Mouse (Mus musculus): Measurements from ENCODE around the gene Lrrc74b.
"Not testable (repeated sequence)": the region's sequence is repeated elsewhere in the genome, so short reads cannot be mapped to it uniquely, and the experiment has no call there.

Lrrc74b gene

GRCm38 (mm10) chr16:17561128-17561750 is at the start of gene Lrrc74b:
Gene Lrrc74b, minus strand, starts transcription at chr16:17561247.
- no peak for DNase-seq (ENCODE audit: low spot score in 2 of 2)

DNA sequence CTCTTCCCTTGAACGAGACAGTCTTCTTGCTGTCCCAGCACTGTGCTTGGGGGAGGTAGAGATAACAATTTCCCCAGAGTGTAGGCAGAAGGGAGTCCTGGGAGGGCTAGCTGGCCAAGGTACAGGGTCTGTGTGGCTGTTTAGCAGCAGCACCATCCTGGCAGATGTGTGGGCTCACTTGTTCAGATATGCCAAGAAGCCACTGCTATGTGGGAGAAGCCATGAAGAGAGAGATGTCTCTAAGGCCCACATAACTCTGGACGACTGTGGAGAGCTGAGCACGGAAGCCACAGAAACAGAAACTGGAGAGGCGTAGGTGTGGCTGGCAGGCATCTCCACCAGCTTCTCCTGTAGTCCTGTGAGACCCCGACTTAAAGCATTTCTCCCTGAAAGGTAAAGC is 44.6 kb upstream of the Lrrc74b start:
- DNase-seq (ENCODE audit: low spot score in 2 of 2), result no peak

GRCm38 (mm10) chr16:17604941-17605340 is 43.9 kb upstream of the Lrrc74b start:
- DNase-seq (ENCODE audit: low spot score in 2 of 2), result no peak

DNA sequence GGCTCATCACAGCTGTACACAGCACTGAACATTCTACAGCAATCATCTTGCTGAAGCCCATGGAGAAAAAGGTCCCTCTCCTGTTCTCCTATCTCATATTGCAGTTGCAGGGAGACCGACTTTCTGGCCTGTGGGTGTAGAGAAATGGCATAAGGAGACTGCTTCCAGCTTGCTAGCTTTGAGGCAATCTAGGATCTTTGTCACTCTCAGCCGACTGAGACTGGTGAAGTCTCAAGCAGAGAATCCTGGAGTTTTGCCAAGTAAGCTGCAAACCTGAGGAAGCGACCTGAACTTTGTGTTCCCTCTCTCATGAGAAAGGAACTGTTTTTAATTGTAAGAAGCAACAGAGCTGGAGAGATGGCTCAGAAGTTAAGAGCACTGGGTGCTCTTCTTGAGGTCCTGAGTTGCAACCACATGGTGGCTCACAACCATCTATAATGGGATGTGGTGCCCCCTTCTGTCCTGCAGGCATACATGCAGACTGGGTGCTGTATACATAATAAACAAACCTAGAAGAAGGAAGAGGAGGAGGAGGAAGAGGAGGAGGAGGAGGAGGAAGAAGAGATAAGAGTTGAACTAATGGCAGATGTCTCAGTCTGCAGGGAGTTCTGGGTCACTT is 40.0 kb upstream of the Lrrc74b start:
- DNase-seq (ENCODE audit: low spot score in 2 of 2), result no peak

- no peak for DNase-seq (ENCODE audit: low spot score in 2 of 2)
Measured at GRCm38 (mm10) chr16:17590731-17591130, 29.7 kb upstream of the Lrrc74b start.

DNA sequence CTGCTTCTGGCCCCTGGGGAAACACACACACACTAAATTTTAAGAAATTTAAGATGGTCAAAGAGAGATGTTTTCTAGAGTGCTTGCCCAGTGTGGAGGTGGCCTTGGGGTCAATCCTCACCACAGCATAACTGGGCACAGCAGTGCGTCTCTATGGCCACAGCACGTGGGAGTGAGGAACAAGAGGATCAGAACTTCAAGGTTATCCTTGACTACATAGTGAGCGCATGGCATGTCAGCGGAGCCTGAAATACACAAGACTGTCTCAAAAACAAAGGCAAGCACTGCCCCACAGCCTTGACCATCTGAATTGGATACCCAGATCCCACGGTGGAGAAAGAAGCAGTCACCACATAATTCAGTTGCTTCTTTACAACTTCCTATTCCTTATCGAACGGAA is 23.5 kb upstream of the Lrrc74b start:
- DNase-seq (ENCODE audit: low spot score in 2 of 2), result no peak

DNA sequence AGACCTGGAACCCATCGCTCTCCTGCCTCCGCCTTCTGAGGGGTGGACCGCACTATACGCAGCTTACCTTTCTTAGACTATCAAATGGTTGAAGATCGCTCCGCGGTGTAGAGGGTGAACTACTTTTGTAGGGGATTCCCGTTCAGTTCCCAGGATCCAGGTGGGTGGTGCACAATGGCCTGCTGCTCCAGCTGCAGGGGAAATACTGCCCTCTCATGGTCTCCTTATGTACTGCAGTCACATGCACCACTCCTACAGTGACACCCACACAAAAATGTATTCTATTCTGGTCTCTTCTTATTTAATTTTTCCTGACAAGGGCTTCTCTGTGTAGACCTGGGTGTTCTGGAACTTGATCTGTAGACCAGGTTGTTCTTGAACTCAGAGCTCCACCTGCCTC is 22.0 kb upstream of the Lrrc74b start, which contains the start of gene Slc7a4:
Gene Slc7a4 (minus strand): TSS at position 151 of the 400 bp plus-strand sequence.
- no peak for DNase-seq (ENCODE audit: low spot score in 2 of 2)

GRCm38 (mm10) chr16:17576825-17577215 is 15.8 kb upstream of the Lrrc74b start:
- DNase-seq (ENCODE audit: low spot score in 2 of 2), result no peak

DNA sequence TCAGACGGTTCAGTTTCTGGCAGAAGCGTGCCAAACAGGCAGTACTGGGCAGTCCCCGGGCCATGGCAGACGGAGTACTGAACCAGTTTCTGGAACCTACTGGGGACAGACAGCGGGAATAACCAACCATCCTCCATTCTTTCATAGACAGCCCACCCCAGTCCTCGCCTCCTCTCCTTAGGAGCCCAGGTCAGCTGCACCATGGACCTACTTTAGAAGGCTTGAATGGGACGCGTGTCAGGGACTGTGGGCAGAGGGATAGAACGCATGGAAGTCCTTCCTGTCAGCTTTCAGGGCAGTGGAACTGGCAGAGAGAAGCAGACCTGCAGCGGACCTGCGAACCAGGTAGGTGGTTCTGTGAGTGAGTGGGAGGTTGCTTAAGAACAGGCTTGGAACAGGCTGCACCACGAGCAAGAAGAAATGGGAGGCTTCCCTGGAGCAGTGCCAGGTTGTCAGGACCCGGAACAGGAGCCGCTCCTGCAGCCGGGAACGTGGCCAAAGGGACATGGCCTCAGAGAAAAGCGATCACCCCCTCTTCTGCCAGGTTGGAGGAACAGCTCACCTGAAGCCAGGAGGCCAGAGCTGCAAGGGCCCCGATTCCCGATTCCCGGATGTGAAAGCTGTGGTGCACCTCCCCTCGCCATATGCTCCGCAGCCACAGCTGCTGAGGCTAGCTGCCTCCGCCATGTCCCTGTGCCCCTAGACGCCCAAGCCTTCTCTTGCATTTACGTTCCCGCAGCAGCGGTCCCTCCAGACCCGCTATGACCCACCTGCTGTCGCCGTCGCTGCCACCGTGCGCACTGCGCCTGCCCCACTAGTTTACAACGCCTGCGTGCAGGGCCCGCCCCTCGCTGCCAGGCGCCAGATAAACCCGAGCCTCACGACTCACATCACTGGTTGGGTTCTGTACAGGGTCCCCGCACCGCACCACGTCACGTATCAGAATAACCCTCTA is 15.1 kb upstream of the Lrrc74b start:
- DNase-seq (ENCODE audit: low spot score in 2 of 2), result no peak

DNA sequence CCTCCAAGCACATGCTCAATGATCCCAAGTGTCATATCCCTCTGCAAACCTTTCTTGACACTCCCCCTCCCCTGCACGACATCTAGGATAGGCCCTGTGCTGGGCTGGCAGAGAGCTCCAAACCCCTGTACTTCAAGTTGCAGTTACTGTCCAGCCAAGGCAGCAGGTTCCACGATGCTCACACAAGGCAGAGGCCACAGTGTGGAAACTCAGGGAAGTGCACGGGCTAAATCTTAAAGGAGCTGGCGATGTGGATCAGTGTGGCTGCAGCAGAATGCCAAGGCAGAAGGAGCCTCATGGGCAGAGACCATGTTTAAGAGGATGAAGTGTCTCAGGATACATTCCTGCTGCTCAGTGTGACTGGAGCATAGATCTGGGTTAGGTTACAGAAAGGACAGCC is 5.1 kb upstream of the Lrrc74b start:
- no peak for DNase-seq (ENCODE audit: low spot score in 2 of 2)

- DNase-seq (ENCODE audit: low spot score in 2 of 2), result no peak
Measured at GRCm38 (mm10) chr16:17564771-17565170, 3.7 kb upstream of the Lrrc74b start.

DNA sequence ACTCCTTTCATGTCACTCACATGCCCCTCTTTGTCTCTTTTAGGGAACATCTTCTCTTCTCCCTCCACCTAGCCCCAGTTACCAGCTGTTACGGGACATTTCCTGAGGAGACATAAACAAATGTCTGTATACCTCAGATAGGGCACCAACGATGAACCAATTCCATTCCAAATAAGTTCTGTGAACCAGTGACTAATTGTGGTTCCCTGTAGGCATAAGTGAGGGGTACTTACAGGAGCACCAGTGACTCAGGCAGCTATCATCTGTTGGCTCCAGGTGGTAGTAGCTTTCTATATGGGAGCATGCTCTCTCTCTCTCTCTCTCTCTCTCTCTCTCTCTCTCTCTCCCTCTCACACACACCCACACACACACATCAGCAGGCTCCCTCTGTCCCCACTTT is 3.2 kb upstream of the Lrrc74b start:
- no peak for DNase-seq (ENCODE audit: low spot score in 2 of 2)

- no peak for DNase-seq (ENCODE audit: low spot score in 2 of 2)
Measured at GRCm38 (mm10) chr16:17563580-17563979, 2.5 kb upstream of the Lrrc74b start.

DNA sequence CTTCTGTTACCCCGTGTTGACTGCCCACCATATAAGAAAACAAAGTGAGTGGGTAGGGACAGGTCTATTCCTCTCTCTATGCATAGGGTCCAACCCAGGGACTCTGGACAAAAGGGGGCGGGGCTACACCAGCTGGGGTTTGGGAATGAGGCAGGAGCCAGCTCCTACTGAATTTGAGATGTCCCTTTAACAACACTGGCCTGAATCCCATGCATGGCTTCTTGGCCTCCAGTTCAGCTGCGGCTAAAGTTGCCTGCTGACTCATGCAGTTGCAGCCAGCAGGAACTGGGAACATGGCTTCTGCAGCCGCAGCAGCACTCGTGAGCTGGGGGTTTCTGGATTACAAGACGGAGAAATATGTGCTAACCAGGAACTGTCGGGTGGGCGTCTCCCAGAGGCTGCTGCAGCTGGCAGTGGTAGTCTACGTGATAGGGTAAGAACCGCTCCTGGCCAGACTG is 733 bp upstream of the Lrrc74b start, which contains the start of gene P2rx6:
Gene P2rx6 (plus strand): TSS at position 135 of the 458 bp plus-strand sequence.
- no peak for DNase-seq (ENCODE audit: low spot score in 2 of 2)

- no peak for DNase-seq (ENCODE audit: low spot score in 2 of 2)
Measured at GRCm38 (mm10) chr16:17559396-17560027, 1.5 kb downstream of the Lrrc74b start.

DNA sequence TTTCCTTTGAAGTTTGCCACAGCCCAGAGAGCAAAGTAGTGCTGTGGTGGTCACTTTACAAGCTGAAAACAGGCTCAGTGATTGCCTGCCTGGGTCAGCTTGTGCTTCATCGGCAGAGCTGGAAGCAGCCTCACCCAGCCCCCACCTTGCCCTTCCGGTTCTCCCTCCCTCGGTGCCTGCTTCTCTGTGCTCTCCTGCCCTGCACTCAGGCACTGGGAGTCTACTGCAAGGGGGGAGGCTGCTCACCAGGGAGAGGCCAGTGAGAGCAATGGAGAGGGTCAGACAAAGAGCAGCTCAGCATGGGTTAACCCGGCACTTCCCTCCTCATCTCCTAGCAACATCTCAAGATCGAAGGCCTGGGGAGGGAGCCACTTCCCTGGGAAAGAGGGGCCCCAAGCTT is 2.2 kb downstream of the Lrrc74b start:
- DNase-seq (ENCODE audit: low spot score in 2 of 2), result no peak

GRCm38 (mm10) chr16:17557947-17558480 is 3.0 kb downstream of the Lrrc74b start:
- DNase-seq (ENCODE audit: low spot score in 2 of 2), result peak in 1 of 2 experiments; percentile 63

- no peak for DNase-seq (ENCODE audit: low spot score in 2 of 2)
Measured at GRCm38 (mm10) chr16:17556907-17557306, 4.1 kb downstream of the Lrrc74b start.

- no peak for DNase-seq (ENCODE audit: low spot score in 2 of 2)
Measured at GRCm38 (mm10) chr16:17556180-17556579, 4.9 kb downstream of the Lrrc74b start.

GRCm38 (mm10) chr16:17554702-17555101 is 6.3 kb downstream of the Lrrc74b start:
- DNase-seq (ENCODE audit: low spot score in 2 of 2), result not testable (repeated sequence)

GRCm38 (mm10) chr16:17553910-17554685 is 6.9 kb downstream of the Lrrc74b start:
- DNase-seq (ENCODE audit: low spot score in 2 of 2), result peak in 1 of 2 experiments; percentile 17

Data from spleen, postnatal 14 days (tissue).